Mouse (Mus musculus) mouse embryonic stem cell (cell line): ENCODE data around the gene Krtap5-2.
"Not testable (repeated sequence)": the region's sequence is repeated elsewhere in the genome, so short reads cannot be mapped to it uniquely, and the experiment has no call there.

ENCODE experiments used
- in situ Hi-C, 2 experiments: fragments of 300-500 bp; cut with MboI; formaldehyde crosslinking; loops; 1 replicate in 1 of 2; 3 replicates in 1 of 2; pipeline ENCODE4 v1.14.3; 2019 to 2020; ENCODE audit warnings: low sequenced_read_pairs in 2 of 2, low pct_unique_long_range_greater_than_20kb in 1 of 2, mixed read lengths in 1 of 2; ENCODE audit not compliant: unreplicated experiment in 1 of 2

Gene Krtap5-2

GRCm38 (mm10) chr7:142175905-142176304 lies at the start of gene Krtap5-2:
Gene Krtap5-2, minus strand, starts transcription at chr7:142176005.
- in situ Hi-C loops, result not testable (repeated sequence)

- in situ Hi-C loops, result loop anchor here in 1 of 2 experiments (25.0 kb wide), 1 partner anchor 1013 kb away; no protein-coding TSS in a partner anchor
Measured at GRCm38 (mm10) chr7:142224518-142224917, 48.7 kb upstream of the Krtap5-2 start.

- in situ Hi-C loops, result loop anchor here in 1 of 2 experiments (25.0 kb wide), 1 partner anchor 1025 kb away; no protein-coding TSS in a partner anchor
Measured at GRCm38 (mm10) chr7:142212136-142212535, 36.3 kb upstream of the Krtap5-2 start.

GRCm38 (mm10) chr7:142211559-142211958 lies 35.8 kb upstream of the Krtap5-2 start, which contains the start of gene Gm7579:
Gene Gm7579, plus strand, starts transcription at chr7:142211859.
- in situ Hi-C loops, result loop anchor here in 1 of 2 experiments (25.0 kb wide), 1 partner anchor 1026 kb away; no protein-coding TSS in a partner anchor

GRCm38 (mm10) chr7:142206891-142207290 lies 31.1 kb upstream of the Krtap5-2 start:
- in situ Hi-C loops, result loop anchor here in 1 of 2 experiments (25.0 kb wide), 1 partner anchor 1030 kb away; no protein-coding TSS in a partner anchor

GRCm38 (mm10) chr7:142205488-142205887 lies 29.7 kb upstream of the Krtap5-2 start:
- in situ Hi-C loops, result loop anchor here in 1 of 2 experiments (25.0 kb wide), 1 partner anchor 1032 kb away; no protein-coding TSS in a partner anchor

GRCm38 (mm10) chr7:142201064-142201463 lies 25.3 kb upstream of the Krtap5-2 start, which contains the start of gene Krtap5-3:
Gene Krtap5-3, plus strand, starts transcription at chr7:142201364.
- in situ Hi-C loops, result loop anchor here in 1 of 2 experiments (25.0 kb wide), 1 partner anchor 1036 kb away; no protein-coding TSS in a partner anchor

GRCm38 (mm10) chr7:142198748-142199147 lies 22.9 kb upstream of the Krtap5-2 start:
- in situ Hi-C loops, result no loop called here

- in situ Hi-C loops, result no loop called here
Measured at GRCm38 (mm10) chr7:142190289-142190688, 14.5 kb upstream of the Krtap5-2 start, which contains the start of gene Gm10153. Gene Gm10153, minus strand, starts transcription at chr7:142190389.

GRCm38 (mm10) chr7:142188156-142188555 lies 12.4 kb upstream of the Krtap5-2 start:
- in situ Hi-C loops, result no loop called here

GRCm38 (mm10) chr7:142181021-142181420 lies 5.2 kb upstream of the Krtap5-2 start:
- in situ Hi-C loops, result no loop called here

GRCm38 (mm10) chr7:142178685-142179084 lies 2.9 kb upstream of the Krtap5-2 start:
- in situ Hi-C loops, result no loop called here

- in situ Hi-C loops, result no loop called here
Measured at GRCm38 (mm10) chr7:142169836-142170235, 6.0 kb downstream of the Krtap5-2 start.

- in situ Hi-C loops, result not testable (repeated sequence)
Measured at GRCm38 (mm10) chr7:142165639-142166038, 10.2 kb downstream of the Krtap5-2 start, which contains the start of gene Gm4553. Gene Gm4553, minus strand, starts transcription at chr7:142165739.

GRCm38 (mm10) chr7:142159366-142159765 lies 16.4 kb downstream of the Krtap5-2 start:
- in situ Hi-C loops, result no loop called here

GRCm38 (mm10) chr7:142157013-142157412 lies 18.8 kb downstream of the Krtap5-2 start, which contains the start of gene Gm29735:
Gene Gm29735, minus strand, starts transcription at chr7:142157113.
- in situ Hi-C loops, result not testable (repeated sequence)

GRCm38 (mm10) chr7:142155308-142155707 lies 20.5 kb downstream of the Krtap5-2 start:
- in situ Hi-C loops, result no loop called here

GRCm38 (mm10) chr7:142152191-142152590 lies 23.6 kb downstream of the Krtap5-2 start:
- in situ Hi-C loops, result no loop called here

- in situ Hi-C loops, result loop anchor here (5.0 to 10.0 kb wide), 2 partner anchors 96 to 99 kb away; partner anchors contain the start of gene Gm40460 (in 1 of the 2)
Measured at GRCm38 (mm10) chr7:142148633-142149032, 27.2 kb downstream of the Krtap5-2 start.

- in situ Hi-C loops, result loop anchor here (5.0 to 10.0 kb wide), 2 partner anchors 99 to 101 kb away; partner anchors contain the start of gene Gm40460 (in 1 of the 2)
Measured at GRCm38 (mm10) chr7:142146033-142146432, 29.8 kb downstream of the Krtap5-2 start.
